Mouse (Mus musculus) cortical plate, adult 2 months (tissue): ENCODE data around the gene Ret.

ENCODE experiments used
- CTCF ChIP-seq: fragments of 200-500 bp; IDR thresholded peaks from 2 replicates; pipeline ENCODE4 v1.5.1; 2011; ENCODE audit warnings: mild to moderate bottlenecking, control low read depth, low read length; ENCODE audit not compliant: insufficient read depth; ENCODE audit errors: extremely low read depth
- POLR2A ChIP-seq: fragments of 200-500 bp; IDR thresholded peaks from 2 replicates; pipeline ENCODE4 v1.6.1; 2011; ENCODE audit warnings: mild to moderate bottlenecking, low read length, control low read depth; ENCODE audit not compliant: insufficient read depth; ENCODE audit errors: extremely low read depth

GRCm38 (mm10) chr6:118173251-118173974 lies 24.1 kb downstream of the Ret start:
- TF ChIP-seq CTCF = no peak
- no peak for TF ChIP-seq POLR2A
